Mouse (Mus musculus) stomach, postnatal 0 days (tissue): ENCODE measurements around the gene Gab3.
"Not testable (repeated sequence)": the region's sequence is repeated elsewhere in the genome, so short reads cannot be mapped to it uniquely, and the experiment has no call there.

Experiments used
- CTCF ChIP-seq: IDR thresholded peaks from 2 replicates; pipeline ENCODE4 v1.5.1; 2016; ENCODE audit warnings: antibody characterized with exemption, low read depth, mild to moderate bottlenecking, moderate library complexity
- EP300 ChIP-seq: optimal IDR thresholded peaks from 2 replicates; pipeline ENCODE3; 2016; ENCODE audit warnings: antibody characterized with exemption

GRCm38 (mm10) chrX:74962899-74963298 is 122.4 kb downstream of the Gab3 start:
- peak; percentile 49; the same call in 1 of the 2 replicates for TF ChIP-seq CTCF
- TF ChIP-seq EP300 = not testable (repeated sequence)
